Mouse (Mus musculus) myocyte (in vitro differentiated cells): Measurements from ENCODE around the gene Atp1a2.
A peak's percentile ranks its signal among the peaks of the same experiment; 100 is the strongest.

ENCODE experiments used
- CEBPB ChIP-seq: IDR thresholded peaks from 2 replicates; pipeline ENCODE4 v1.6.1; 2011; ENCODE audit warnings: mild to moderate bottlenecking, moderate library complexity; ENCODE audit not compliant: poor library complexity, insufficient read depth, severe bottlenecking
- MAX ChIP-seq: IDR thresholded peaks from one replicate; pipeline ENCODE4 v1.6.1; 2011; ENCODE audit warnings: low read depth, mild to moderate bottlenecking, control low read depth
- MYOD1 ChIP-seq, 3 experiments: IDR thresholded peaks; one replicate each; pipeline ENCODE4 v1.6.1; 2011; ENCODE audit warnings: control low read depth in 2 of 3, low read depth in 2 of 3, mild to moderate bottlenecking in 2 of 3, moderate library complexity in 1 of 3; ENCODE audit not compliant: insufficient read length in 2 of 3, control insufficient read depth in 1 of 3
- MYOG ChIP-seq, 3 experiments: IDR thresholded peaks; one replicate each; pipeline ENCODE4 v1.6.1; 2011; ENCODE audit warnings: control low read depth in 2 of 3, low read depth in 2 of 3, mild to moderate bottlenecking in 2 of 3; ENCODE audit not compliant: insufficient read length in 2 of 3, control insufficient read depth in 1 of 3, insufficient read depth in 1 of 3
- POLR2A ChIP-seq: IDR thresholded peaks from one replicate; pipeline ENCODE4 v1.6.1; 2011; ENCODE audit warnings: low read depth, mild to moderate bottlenecking, control low read depth, moderate library complexity; ENCODE audit not compliant: insufficient read length
- POLR2AphosphoS2 ChIP-seq: IDR thresholded peaks from one replicate; pipeline ENCODE4 v1.6.1; 2011; ENCODE audit warnings: low read depth, control low read depth; ENCODE audit not compliant: insufficient read length
- REST ChIP-seq: IDR thresholded peaks from one replicate; pipeline ENCODE4 v1.6.1; 2011; ENCODE audit warnings: mild to moderate bottlenecking, control low read depth, moderate library complexity; ENCODE audit not compliant: insufficient read depth, insufficient read length
- TCF12 ChIP-seq: IDR thresholded peaks from one replicate; pipeline ENCODE4 v1.6.1; 2011; ENCODE audit warnings: mild to moderate bottlenecking, control low read depth; ENCODE audit not compliant: poor library complexity, insufficient read depth, severe bottlenecking

DNA sequence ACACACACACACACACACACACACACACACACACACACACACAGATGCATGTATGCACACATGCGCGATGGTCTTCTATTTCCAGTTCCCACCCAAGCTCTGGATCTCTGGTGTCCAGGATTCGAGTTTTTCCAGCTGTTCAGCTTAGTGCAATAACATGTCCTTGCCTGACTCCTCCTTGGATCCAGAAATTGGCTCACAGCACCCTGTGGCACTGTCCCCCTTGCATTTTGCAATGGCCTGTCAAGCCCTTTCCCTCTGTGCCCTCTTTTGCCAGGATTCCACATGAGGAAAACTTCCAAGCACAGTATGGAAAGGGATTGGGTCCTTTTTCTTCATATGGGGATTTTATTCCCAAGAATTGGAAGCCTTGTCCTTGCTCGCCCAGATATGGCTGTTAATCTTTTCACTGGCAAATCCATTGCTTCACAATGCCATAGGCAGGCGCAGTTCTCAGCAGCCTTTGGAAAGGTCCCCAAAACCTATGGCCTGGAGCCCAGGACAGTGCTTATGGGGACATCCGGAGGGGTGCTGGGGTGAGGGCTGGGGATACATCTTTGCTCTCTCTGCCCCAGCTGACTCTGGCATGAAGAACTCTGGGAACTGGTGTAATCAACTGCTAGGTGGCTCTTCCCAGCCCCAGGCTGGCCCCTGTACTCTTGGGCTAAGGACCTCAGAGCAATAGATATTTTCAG is 901 bp downstream of the Atp1a2 start:
- TF ChIP-seq MAX (no peak), MYOD1 (IDR thresholded peaks at IDR 0.05; ENCODE audit: control insufficient read depth in 1 of 3, insufficient read length in 2 of 3, low read depth in 2 of 3) (no peak), TCF12 (no peak), POLR2A (peak; percentile 16), CEBPB (no peak), POLR2AphosphoS2 (no peak), MYOG (IDR thresholded peaks at IDR 0.05; ENCODE audit: control insufficient read depth in 1 of 3, insufficient read depth in 1 of 3, insufficient read length in 2 of 3, low read depth in 2 of 3) (no peak), REST (no peak)
